Mouse (Mus musculus): ENCODE results near the gene Gm4353.

DNA sequence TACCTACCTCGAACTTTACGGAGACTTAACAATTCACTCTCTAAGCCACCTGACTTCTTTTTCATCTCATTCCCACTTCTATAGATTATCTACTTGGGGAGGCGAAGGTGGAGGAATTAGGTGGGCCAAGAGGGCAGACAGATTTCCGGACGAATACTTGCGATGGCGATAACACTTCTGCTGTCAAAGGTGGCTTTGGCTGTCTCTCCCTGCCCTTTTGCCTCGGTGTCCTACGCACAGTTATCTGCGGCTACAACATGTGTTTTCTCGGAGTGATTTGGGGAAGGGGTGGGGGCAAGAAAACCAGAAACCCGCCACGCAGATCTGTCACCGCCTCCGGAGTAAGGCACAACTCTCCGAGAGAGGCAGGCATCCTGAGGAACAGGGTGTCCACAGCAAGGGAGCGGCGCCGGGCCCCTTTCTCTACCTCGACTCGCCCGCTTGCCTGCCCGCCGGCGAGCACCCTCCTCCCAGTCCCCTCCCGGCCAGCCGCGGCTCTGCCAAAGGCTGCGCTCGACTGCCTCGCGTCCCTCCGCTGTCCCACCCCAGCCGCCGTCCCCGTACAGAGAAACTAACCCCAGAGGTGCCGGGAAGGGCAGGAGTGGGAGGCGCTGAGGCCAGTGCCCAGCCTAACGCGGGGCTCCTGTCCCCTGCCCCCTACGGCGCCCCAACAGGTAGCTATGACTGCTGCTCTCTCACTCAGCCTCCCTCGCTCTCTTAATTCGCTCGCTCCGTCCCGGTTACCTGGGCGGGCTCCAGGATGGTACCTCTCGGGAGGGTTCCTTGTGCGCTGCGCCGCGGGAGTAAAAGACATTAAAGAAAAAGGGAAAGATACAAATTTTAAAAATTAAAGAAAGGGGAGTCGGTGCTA, 50.8 kb downstream of the Gm4353 start:
- TF ChIP-seq MAFK (IDR thresholded peaks at IDR 0.05; ENCODE audit: insufficient read depth, low read depth, low read length), result no peak
- no peak for TF ChIP-seq CHD2 (IDR thresholded peaks at IDR 0.05; ENCODE audit: low read depth, low read length)
- TF ChIP-seq ZC3H11A (IDR thresholded peaks at IDR 0.05; ENCODE audit: borderline replicate concordance, low read depth, low read length), result no peak

All from ES-E14 (cell line).